Mouse (Mus musculus) liver, adult (tissue): Measurements from ENCODE around the gene Etv5.

Source experiments
- GATA4 ChIP-seq: IDR thresholded peaks from 2 replicates; pipeline ENCODE4 v1.6.1; 2014; ENCODE audit warnings: mild to moderate bottlenecking, low read length; ENCODE audit not compliant: insufficient replicate concordance

The Etv5 gene

GRCm38 (mm10) chr16:22389146-22389911 lies 50.2 kb downstream of the Etv5 start:
- no peak for TF ChIP-seq GATA4

GRCm38 (mm10) chr16:22387731-22388130 lies 51.8 kb downstream of the Etv5 start:
- no peak for TF ChIP-seq GATA4

DNA sequence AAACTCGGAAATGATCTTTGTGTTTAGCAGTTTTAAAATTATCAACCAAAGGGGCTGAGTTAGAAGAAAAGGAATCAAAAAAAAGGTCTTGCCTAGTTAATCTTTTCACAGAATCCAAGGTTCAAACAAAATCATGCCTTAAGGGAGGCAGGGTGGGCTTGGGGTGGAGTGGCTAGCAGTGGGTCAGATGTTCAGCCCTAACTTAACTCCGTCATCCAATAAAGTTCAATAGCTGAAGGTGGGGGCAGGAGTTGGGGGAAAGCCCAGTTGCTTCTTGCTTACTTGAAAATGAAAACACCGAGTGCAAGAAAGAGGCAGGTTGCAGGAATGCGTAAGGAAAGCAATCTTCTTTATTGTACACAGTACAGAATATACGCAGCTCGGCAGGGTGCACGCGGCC lies 58.5 kb downstream of the Etv5 start:
- no peak for TF ChIP-seq GATA4

DNA sequence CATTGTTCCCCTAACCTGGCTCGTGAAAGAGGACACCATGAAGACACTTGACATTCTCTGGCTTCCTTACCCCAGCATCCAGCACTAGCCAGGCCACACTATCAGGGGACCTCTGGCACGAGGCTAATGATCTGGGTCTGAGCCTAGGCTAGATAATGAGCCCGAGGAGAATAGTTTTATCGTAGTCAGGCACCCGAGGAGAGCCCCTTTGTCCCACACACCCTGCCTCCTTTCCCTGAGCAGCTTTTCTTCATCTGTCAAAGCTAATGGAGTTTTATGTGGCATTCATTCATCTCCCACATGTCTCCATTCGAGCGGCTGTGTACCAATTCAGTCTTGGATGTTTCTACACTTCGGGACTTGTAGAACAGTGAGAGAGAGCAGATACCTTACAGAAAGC lies 59.5 kb downstream of the Etv5 start:
- no peak for TF ChIP-seq GATA4

DNA sequence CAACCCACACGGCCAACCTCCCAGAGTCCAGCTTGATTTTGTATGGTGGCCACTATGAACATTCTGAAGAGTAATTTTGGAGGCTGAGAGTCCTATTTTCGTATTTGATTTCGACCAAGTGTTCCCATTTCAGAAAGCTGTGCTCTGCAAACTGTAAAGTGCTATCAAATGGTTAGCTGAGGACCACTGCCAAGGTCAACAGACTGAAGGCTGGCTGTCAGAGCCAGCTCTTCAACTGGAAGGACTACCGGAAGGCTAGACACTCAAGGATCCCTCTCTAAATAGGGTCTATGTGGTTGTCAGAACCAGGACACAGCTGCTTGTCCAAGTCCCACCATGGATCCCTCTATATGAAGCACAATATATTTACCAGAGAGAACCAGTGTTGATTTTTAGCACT lies 60.2 kb downstream of the Etv5 start:
- no peak for TF ChIP-seq GATA4

- no peak for TF ChIP-seq GATA4
Measured at GRCm38 (mm10) chr16:22377714-22378113, 61.8 kb downstream of the Etv5 start.

DNA sequence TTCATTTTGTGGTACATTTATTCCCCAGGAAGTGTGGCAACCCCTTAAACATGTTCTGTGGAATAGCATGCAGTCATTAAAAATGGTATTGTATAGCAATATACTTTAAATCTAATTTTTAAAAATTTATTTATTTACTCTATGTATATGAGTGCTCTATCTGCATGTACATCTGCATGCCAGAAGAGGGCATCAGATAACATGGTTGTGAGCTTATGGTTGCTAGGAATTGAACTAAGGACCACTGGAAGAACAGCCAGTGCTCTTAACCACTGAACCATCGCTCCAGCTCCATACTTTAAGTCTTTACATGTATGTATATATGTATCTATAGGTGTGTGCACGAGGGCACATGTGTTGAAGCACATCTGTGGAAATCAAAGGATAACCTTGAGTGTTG lies 64.6 kb downstream of the Etv5 start:
- TF ChIP-seq GATA4: no peak

DNA sequence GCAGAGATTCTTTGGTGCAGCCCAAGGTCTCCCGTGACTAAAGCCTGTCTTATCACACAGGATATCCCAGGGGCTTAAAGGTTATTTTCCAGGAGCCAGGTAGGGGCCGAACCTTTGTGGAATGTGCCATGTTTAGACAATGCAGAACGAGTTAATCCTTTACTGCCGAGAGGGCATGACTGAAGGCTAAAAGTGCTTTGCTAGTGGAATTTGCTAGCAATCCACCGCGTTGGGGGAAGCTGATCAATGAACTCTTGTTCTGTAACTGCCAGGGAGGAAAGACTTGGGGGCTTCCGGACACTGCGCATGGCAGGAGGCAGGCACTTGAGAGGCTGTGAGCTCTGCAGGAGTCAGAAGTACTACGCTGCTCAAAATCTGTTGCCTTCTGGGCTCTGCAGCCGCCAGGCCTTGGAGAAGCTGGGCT lies 66.8 kb downstream of the Etv5 start:
- no peak for TF ChIP-seq GATA4

DNA sequence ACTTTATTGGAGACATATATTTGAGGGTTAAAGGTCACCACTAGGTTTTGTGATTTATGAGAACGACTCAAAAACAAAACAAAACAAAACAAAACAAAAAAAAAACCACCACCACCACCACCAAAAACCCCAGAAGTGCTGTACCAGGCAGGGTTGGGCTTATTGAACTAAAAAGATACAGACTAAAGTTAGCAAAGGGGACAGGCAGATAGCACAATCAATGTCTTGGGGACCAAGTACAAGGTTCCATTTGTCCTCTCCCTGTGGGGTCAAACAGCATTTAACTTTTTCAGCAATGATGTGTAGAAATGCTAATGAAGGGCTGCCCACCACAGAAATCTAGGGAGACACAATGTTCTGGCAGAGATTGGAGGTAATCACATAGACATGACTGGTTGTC lies 67.3 kb downstream of the Etv5 start:
- no peak for TF ChIP-seq GATA4

GRCm38 (mm10) chr16:22367099-22367498 lies 72.4 kb downstream of the Etv5 start:
- no peak for TF ChIP-seq GATA4

- no peak for TF ChIP-seq GATA4
Measured at GRCm38 (mm10) chr16:22366040-22366439, 73.5 kb downstream of the Etv5 start.

DNA sequence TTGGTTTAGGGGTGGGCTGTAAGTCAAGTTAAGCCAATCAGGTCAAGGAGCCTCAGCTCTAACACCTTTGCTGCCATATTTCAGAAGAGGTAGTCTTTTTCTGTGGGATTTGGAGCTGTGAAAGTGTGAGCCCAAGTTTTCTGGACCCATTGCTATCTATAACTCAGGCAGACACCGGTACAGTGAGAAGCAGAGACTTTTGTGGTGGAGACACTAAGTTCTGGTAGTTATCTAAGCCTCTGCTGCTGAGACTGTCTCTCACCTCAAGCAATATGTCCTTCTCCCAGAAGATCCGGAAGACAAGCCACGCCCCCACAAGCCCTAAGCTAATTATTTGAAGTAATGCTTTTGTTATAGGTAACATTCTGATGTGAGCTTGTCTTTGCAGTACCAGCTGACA lies 73.9 kb downstream of the Etv5 start:
- TF ChIP-seq GATA4: no peak

- TF ChIP-seq GATA4: no peak
Measured at GRCm38 (mm10) chr16:22358701-22359354, 80.7 kb downstream of the Etv5 start.

- no peak for TF ChIP-seq GATA4
Measured at GRCm38 (mm10) chr16:22353639-22354038, 85.9 kb downstream of the Etv5 start.

GRCm38 (mm10) chr16:22351194-22351593 lies 88.3 kb downstream of the Etv5 start:
- TF ChIP-seq GATA4: no peak

DNA sequence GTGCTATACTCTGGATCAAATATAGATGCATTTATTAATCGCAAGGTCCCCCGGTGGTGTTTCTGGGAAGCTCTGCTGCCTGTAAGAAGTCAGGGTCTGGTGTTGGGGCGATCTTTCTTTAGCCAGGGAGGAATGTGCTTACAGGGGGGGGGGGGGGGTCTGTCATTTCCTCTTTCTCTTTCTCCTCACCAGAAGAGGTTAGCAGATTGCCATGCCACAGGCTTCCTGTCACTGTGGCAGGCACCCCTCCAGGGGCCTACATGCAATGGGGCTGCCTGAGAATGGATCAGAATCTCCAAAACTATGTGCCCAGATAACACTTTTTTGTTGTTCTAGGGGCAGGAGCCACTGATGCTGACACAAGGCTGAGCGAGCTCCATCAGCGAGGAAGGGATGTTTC lies 89.7 kb downstream of the Etv5 start:
- TF ChIP-seq GATA4: no peak
